Mouse (Mus musculus) mature B cell (primary cell): Measurements from ENCODE around the gene Cr2.
"Not testable (repeated sequence)": the region's sequence is repeated elsewhere in the genome, so short reads cannot be mapped to it uniquely, and the experiment has no call there.

Source experiments
- in situ Hi-C: fragments of 300-500 bp; cut with MboI; formaldehyde crosslinking; loops from 2 replicates; pipeline ENCODE4 v1.14.3; 2019

Cr2 gene

DNA sequence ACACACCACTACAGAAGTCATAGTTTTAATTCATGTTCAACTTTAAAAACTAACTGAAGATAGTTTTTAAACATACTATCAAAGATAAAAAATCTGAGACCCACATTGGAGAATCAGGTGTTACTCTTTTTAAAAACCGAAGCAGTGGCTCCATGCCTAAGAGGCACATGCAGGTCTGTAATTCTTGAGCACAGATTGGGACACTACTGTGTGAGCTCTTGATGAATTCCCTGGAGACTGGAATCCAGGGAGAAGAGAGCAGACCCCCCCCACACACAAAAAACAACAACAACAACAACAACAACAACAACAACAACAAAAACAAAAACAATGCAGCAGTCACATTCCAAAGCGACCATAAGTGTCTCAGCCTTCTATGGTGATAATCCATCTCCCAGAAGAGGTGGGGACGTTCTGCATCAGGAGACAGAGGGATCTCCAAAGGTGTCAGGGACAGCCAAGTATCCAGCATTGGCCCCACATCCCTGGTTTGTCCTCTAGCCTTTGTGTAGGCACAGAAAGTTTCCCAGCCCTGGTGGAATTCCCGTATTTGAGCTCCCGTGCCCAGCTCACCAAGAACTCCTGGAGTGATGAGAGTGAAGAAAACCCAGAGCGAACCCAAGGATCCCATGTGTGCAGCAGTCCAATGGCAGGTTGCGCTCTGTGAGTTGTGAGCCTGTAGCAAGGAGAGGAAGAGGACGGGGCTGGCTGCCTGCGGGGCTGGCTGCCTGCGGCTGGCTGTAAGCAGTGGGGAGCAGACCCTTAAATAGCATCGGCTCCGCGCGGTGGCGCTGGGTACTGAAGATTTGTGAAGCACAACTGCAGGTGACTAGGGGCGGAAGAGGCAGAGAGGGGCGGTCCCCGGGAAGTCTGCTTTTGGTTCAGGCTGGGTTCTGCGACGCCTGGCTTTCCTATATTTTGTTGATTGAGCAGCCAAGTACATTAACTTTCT, at the start of gene Cr2:
TSS of gene Cr2 (minus strand) at position 737 of the 952 bp plus-strand sequence.
- in situ Hi-C loops: no loop called here

DNA sequence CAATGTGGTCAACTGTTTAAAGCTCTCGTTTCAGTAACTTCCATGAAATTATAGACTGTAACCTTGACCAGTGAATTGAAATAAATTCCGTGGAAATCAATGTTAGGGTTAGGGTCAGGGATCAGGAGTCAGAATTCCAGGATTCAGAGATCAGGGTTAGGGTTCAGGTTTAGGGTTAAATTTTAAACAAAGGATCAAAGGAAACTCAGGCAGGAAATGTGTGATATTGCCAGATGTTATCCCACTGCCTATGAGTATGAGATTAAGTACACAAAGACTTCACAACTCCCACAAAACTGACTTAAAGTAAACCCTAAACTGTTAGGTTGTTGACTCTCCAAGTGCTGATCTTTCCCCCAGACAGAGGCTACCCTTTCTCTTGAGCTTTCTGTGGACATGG, 45.3 kb upstream of the Cr2 start:
- in situ Hi-C loops: no loop called here

DNA sequence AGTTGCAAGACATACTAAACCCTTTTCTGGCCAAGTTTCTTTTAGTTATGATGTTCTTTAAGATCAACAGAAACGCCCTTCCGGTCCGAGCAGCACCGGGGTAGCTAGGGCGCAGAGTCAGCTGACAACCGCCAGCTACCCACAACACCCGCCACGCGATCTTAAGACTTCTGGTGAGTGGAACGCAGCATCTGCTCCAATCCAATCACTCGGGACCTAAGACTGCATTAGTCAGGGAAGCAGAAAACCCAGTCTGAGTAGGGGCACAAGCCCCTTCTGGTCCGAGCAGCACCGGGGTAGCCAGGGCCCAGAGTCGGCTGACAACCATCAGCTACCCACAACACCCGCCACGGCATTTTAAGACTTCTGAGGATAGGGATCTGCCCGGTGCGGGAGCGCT, 36.3 kb upstream of the Cr2 start:
- in situ Hi-C loops: not testable (repeated sequence)

DNA sequence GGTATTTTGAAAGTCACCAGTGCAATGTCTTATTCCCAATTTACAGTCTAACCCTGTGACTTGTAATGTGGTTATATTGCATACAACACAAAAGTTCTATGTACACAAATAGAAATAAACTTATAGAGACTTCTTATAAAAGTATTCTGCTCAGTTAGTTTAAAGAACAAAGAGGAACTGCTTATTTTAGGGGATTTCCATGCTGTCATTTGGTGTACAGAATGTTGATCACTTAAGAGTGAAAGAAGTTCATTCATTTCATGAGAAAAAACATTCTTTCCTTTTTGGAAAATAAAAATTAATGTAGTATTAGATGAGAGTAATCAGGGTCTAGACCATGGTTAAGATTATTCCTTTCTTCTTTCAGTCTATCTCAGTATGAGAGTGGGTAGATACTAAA, 8.2 kb upstream of the Cr2 start:
- in situ Hi-C loops: no loop called here

DNA sequence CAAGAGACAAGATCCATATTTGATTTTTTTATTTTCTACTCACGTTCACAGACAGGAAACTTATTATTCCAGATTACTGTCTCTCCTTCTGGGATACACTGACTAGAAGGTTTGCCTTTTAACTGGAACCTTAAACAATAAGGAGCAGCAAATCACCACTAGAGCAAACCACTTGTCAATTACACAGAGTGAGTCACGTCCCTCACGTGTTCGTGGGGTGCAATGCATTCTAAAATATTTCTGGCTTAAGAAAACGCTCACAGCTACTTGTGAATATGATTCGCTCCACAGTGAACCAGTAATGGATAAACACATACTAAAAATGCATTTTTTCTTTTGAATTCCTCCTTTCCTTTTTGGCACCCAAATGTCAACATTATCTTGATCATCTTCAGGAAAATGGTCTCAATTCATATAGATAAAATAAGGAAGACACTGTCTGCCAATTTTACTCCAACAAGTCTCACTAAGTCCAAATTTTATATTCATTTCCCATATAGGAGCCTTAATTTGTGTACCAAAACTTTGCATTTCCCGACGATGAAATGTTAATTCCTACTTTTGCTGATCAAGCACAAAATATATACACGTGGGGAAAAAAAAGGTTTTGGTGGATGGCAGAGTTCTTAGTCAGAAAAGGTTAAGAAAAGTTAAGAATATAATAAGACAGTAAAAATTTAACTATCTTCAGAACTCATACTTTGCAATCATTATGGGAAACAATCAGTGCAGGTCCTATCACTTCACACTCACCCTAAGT, 11.3 kb downstream of the Cr2 start:
- in situ Hi-C loops: no loop called here

DNA sequence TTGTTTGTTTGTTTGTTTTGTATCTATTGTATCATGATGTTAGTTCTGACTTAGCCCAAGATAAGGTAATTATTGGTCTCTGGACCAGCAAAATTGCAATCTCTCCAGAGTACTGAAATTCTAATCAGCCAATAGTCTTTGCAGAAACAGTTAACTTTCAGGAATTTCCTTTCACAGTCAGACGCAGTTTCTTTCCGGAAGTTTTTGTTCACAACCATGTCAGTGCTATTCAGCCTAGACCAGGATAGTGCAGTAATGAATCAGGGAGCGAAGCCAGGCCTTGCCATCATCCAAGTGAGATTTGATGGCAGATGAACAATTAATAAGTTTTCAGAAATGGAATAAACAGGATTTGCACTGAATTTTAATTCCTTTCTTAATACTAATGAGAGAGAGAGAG, 44.4 kb downstream of the Cr2 start:
- in situ Hi-C loops: no loop called here

DNA sequence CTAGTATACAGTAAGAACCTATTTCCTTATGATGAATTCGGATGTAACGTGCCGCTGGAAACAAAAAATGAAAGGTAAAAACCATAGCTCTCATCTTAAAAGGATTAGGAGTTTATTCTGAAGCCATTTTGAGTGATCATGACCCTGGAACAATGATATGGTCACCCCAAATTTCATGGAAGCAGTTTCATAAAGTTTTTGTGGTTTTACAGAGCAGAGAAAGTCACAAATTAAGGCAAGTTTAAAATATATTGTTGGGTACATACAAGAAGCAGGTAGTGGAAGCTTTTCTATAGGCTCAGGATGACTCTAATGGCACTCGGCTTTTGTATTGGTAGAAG, 44.9 kb downstream of the Cr2 start:
- in situ Hi-C loops: no loop called here

DNA sequence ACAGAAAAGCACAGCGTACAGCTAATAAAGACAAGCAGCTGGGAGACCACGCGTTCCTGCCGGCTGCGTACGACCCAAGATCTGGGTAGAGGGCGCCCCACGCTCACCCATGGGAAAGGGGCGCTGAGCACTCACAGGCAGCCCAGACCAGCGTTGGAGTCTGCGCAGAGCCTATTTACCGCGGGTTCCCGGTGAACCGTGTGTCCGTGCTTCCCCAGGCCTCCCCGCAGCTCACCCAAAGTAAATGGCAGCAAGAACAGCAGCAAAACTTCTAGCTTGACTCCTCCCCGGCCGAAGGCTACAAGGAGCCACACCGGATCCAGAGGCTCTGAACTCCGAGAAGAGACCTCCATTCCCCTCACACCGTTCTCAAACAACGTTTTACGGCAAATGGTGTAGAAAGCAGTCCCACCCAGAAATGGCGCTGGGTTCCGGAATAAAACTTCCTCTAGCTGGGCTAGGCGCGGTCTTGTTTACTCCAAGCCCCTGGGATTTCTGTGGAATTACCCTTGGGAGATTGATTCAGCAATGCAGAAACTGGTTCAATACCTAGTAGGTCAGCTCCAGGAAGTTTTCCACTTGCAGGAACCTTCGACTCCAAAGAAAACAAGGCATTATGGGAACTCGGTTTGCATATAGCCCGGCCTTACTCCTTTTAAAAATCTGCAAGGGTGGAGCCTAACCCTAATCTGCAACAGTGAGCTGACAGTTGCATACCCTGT, 45.4 kb downstream of the Cr2 start, which contains the start of gene Cr1l:
TSS of gene Cr1l (minus strand) at position 634 of the 722 bp plus-strand sequence.
- in situ Hi-C loops: no loop called here

DNA sequence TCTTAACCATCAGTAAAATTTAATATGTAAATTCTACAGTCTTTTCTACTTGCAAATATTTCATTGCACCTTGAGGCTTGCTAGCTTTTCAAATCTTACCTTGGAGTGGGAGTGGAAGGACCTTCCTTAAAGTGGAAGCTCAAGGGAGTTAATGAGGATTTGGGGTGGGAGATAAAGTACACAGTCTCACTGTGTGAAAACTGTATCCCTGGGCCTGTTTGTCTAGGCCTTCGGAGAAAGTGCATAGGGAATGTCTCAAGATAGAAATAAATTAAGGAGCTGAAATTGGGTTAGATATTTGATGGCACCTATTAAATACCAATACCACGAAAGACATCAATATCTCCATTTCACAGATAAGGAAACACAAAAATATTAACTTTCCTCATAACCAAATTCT, 46.0 kb downstream of the Cr2 start:
- in situ Hi-C loops: no loop called here

DNA sequence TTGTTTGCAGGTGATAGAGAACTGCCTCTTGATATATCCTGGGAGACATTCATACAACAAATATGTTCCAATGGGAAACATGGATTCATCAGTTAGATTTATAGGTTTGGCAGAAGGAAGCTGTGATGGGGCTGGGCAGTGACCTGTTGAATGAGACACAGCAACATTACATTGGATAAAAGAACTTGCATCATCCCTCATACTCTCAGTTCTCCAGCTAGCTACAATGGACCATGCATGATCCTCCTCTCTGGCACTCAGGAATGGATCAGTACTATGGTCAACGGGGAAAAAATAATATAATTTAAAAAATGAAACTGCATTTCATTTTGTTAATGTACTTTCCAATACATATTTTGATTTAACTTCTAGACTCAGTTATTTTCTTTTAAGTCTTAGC, 46.6 kb downstream of the Cr2 start:
- in situ Hi-C loops: no loop called here

DNA sequence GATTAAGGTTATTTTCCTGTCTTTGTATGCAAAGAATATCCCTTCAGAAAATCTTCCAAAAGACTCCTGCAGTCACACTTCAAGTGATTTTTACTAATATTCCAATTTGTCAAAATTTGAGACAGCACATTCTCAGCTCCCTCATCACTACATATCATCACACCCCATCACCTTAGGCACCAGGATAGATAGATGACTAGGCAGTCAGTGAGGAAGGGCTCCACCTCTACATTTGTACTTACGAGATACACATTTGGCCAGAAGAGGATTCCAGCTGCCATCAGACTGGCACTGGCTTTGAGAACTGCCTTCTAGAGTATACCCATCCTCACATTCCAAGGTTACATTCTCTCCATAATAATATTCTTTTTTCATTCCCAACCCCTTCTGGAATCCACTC, 62.1 kb downstream of the Cr2 start:
- in situ Hi-C loops: no loop called here

DNA sequence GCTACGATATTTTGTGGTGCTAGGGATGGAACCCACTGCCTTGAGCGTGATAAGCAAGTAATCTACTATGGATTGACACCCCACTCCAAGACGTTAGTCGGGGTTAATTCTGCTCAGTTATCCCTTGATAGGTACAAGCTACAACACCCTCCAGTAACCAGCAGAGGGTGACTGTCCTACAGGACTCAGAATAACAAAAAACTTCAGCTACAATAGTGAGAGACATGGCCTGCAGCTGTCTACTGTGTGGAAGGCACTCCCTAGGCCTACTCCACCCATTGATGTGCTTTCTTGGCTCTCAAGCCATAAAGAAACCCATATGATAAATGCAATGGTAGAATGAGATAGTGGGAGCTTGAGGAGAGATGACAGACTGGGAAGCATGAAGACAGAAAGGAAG, 62.9 kb downstream of the Cr2 start:
- in situ Hi-C loops: no loop called here

DNA sequence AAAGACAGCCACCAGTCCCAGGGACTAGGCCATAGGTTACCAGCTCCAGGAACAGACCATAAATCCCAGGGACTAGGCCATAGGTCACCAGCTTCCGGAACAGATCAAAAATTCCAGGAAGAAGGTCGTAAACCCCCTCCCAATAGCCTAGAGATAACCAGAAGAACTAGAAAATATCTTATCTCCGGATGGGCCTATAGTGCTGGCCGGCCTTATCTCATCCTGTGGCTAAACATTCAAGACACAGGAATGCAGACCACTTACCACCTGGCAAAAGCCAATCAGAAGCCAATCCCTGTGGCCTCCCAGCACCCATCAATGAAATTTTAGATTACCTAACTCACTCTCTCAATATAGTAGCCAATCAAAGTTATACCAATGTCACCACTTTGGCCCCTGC, 75.8 kb downstream of the Cr2 start:
- in situ Hi-C loops: no loop called here

DNA sequence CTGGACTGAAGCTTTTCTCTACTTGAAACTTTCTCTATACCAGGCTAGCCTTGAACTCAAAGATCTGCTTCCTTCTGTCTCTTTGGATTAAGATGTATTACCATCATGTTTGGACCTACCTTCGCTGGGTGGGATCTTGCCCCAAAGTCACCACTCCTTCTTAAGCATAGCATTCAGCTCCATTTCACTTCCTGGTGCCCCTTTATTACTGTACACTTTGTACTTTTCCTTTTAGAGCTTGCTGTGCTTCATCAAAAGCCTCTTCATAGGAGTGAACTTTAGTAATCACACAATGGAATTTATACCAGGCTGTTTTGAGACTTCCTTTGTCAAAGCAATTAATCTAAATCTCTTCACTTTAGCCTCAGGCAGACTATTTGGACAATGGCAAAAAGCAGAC, 78.5 kb downstream of the Cr2 start:
- in situ Hi-C loops: no loop called here

DNA sequence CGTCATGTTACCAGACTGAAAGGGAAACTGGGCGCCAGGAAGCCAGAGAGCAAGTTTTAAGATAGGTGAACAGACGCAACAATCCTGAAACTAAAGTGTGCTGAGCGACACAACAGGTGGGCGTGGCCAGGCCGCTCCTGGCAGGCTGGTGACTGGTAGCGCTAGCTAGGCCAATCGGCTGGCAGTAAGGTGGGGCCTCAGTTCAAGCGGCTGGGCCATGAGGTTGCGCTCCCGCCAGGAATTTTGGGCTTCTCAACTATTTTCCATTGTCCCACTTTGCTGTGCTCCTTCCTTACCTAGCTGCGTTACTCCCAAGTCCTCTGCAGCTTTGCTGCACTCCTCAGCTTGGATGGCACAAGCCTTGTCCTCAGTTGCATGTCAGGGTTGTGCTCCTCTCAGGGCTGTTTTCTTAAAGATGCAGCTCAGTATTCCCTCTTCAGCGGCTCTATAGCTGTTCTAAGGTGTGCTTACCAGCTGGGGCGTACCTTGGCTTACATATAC, 84.2 kb downstream of the Cr2 start, which contains the start of gene Cd46:
TSS of gene Cd46 (minus strand) at position 30 of the 501 bp plus-strand sequence.
- in situ Hi-C loops: no loop called here

DNA sequence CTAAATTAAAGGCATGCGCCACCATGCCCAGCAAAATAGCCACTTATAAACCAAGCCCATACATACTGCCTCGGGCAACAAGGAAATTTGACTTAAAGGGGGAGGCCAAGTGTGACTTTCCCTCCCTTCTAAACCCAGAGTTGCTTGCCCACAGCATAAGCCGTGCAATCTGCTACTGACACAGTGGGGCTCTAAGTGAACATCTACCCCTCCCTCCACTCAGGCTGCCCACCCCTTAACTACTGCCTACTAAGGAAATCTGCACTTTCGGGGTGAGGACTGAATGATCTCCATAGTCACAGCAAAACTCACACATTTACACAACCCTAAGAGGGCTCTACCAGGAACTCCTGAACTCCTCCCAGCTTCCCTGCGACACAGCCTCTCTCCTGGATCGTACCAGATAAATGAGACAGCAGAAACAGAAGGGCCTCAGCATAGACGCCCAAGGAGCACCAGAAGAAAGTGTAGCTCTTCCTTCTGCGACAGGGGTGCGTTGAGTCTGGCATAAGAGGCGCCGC, 84.8 kb downstream of the Cr2 start:
- in situ Hi-C loops: no loop called here
